Mouse (Mus musculus) limb, embryonic 14.5 days (tissue): ENCODE results near the gene Them7. TPM values are rescaled to one million over a fixed set of nuclear protein-coding genes. Genes with fewer than 3 reads are reported as not detected.

Experiments used
- ATAC-seq: fragments of 200-750 bp; cut with Nextera tagmentation; 2 replicates; pipeline ENCODE4 v1.8.0; 2017; ENCODE audit warnings: low read depth, moderate number of reproducible peaks, moderate TSS enrichment; ENCODE audit not compliant: low FRiP score
- DNase-seq: peaks from one replicate; pipeline ENCODE4 v3.0.0-alpha.2; 2015; ENCODE audit warnings: low spot score
- H3K27ac ChIP-seq: fragments of 300-500 bp; sonication (generic); replicated peaks from 2 replicates; pipeline ENCODE4 v1.5.1; 2014; ENCODE audit warnings: low read depth, mild to moderate bottlenecking, low read length, moderate library complexity, mixed read lengths
- H3K27me3 ChIP-seq: fragments of 300-500 bp; sonication (generic); 2 replicates; pipeline ENCODE4 v1.6.1; 2014; ENCODE audit warnings: low read length, mixed read lengths; ENCODE audit not compliant: control insufficient read depth, insufficient read depth
- H3K36me3 ChIP-seq: fragments of 300-500 bp; sonication (generic); 2 replicates; pipeline ENCODE4 v1.6.1; 2014; ENCODE audit warnings: mild to moderate bottlenecking, low read length, moderate library complexity, mixed read lengths; ENCODE audit not compliant: control insufficient read depth, insufficient read depth
- H3K4me1 ChIP-seq: fragments of 300-500 bp; sonication (generic); 2 replicates; pipeline ENCODE4 v1.6.1; 2014; ENCODE audit warnings: antibody characterized with exemption, low read length, mixed read lengths; ENCODE audit not compliant: control insufficient read depth, insufficient read depth
- H3K4me2 ChIP-seq: fragments of 300-500 bp; sonication (generic); replicated peaks from 2 replicates; pipeline ENCODE4 v1.6.1; 2014; ENCODE audit warnings: low read depth, mild to moderate bottlenecking, low read length, moderate library complexity; ENCODE audit not compliant: severe bottlenecking
- H3K4me3 ChIP-seq: fragments of 300-500 bp; sonication (generic); replicated peaks from 2 replicates; pipeline ENCODE4 v1.5.1; 2014; ENCODE audit warnings: low read length
- H3K9ac ChIP-seq: fragments of 300-500 bp; sonication (generic); 2 replicates; pipeline ENCODE4 v1.6.1; 2014; ENCODE audit warnings: mild to moderate bottlenecking, low read depth, low read length, moderate library complexity; ENCODE audit not compliant: severe bottlenecking
- H3K9me3 ChIP-seq: fragments of 300-500 bp; sonication (generic); 2 replicates; pipeline ENCODE4 v1.6.1; 2016; ENCODE audit warnings: low read length; ENCODE audit not compliant: control insufficient read depth
- POLR2A ChIP-seq: fragments of 200-500 bp; IDR thresholded peaks from 2 replicates; pipeline ENCODE4 v1.8.0; 2012; ENCODE audit warnings: inconsistent platforms, mild to moderate bottlenecking, moderate library complexity, borderline replicate concordance; ENCODE audit not compliant: insufficient read depth, insufficient read length; ENCODE audit errors: extremely low read depth
- WGBS: fragments of 180-500 bp; shearing (Covaris S2); extraction: QIAGEN DNeasy Blood & Tissue Kit; methylation state at CpG from one replicate; pipeline ENCODE4 v1.1.7; 2014; 5-methylcytosine and 5-hydroxymethylcytosine counted together
- polyA plus RNA-seq, 2 experiments: library from polyadenylated mRNA; depleted of rRNA in 1 of 2; stranded (reverse) in 1 of 2; unstranded in 1 of 2; fragments of >200 nt; fragmentation: Nextera tagmentation in 1 of 2; extraction: Ambion mirVana in 1 of 2; gene quantifications; 2 replicates each; pipeline versions ENCODE4 v1.2.1 to v1.2.3; 2012 to 2014

Them7 gene
- polyA plus RNA-seq, 2 experiments, result 0.63 to 0.94 TPM

DNA sequence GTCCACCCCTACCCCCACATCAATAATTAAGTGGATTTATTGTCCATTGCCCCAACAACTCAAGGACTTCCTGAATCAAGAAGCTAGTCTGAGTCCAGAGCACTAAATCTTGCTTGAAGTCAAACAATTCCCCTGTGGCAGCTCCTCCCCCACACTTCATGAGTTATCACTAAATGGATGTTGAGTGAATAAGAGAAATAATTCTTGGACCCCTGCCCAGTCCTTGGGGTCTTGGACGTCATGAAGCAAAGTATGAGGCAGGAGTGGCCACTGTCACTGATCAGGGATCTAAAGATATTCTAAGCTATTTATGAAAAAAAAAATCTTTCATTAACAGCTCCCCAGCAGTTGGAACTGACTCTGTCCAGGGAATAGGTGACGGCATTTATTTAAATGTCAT lies 168.4 kb downstream of the Them7 start:
- Histone ChIP-seq H3K27ac (no peak overlapping the region), H3K4me2 (no peak overlapping the region), H3K36me3 (peaks cover 71% of the 10 kb centered on the region), H3K4me3 (no peak overlapping the region), H3K27me3 (no peaks in the 10 kb centered on the region), H3K9me3 (no peaks in the 10 kb centered on the region), H3K9ac (no peak overlapping the region), H3K4me1 (peaks cover 10% of the 10 kb centered on the region)
- no peak for DNase-seq
- no peak for TF ChIP-seq POLR2A
- 77% methylated on average over 2 of the region's 2 CpGs for WGBS
- no peak for ATAC-seq

DNA sequence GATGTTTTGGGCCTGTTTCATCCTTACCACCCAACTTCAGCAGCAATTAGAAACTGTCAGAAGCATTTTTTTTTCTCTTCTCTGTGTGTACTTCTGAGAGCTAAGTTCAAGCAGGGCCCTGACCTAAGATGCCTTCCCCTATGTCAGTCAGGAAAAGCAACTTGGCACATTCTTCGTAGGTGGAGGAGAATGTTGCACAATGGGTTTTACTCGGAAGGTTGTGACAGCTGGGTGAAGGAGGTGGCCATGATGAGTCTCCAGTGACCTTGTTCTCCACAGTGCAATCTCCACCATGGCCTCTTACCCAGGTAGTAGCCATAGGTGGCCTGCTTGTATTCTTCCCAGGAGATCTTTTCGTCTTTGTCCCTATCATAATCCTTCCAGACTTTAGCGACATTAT lies 170.3 kb downstream of the Them7 start:
- WGBS, result 92% methylated on average over 4 of the region's 4 CpGs
- H3K4me2 ChIP-seq, result no peak overlapping the region
- no peak overlapping the region for H3K4me3 ChIP-seq
- H3K27ac ChIP-seq, result no peak overlapping the region
- ATAC-seq (no peak), DNase-seq (no peak)
- TF ChIP-seq POLR2A, result no peak
- no peaks in the 10 kb centered on the region for H3K9me3 ChIP-seq
- H3K27me3 ChIP-seq, result no peaks in the 10 kb centered on the region
- H3K4me1 ChIP-seq, result peaks cover 17% of the 10 kb centered on the region
- H3K9ac ChIP-seq, result no peak overlapping the region
- H3K36me3 ChIP-seq, result peaks cover 52% of the 10 kb centered on the region

DNA sequence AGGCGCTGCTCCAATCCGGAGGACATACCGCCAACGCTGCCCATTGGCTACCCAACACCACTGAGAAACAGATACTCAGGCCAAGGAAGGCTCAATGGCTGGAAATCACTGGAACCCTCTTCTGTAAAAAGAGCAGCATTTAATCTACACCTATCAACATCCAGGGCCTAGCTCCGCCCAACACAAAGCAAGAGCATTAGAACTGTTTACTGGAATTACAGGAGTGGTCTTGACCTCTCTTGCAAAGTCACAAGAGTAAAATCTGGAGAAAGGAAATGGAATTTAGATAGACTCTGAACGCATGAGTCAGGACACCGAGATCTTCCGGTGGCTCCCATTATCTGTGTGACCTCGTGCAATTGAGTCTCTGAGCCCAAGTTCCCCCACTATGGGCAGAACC lies 171.9 kb downstream of the Them7 start:
- H3K36me3 ChIP-seq, result peaks cover 37% of the 10 kb centered on the region

DNA sequence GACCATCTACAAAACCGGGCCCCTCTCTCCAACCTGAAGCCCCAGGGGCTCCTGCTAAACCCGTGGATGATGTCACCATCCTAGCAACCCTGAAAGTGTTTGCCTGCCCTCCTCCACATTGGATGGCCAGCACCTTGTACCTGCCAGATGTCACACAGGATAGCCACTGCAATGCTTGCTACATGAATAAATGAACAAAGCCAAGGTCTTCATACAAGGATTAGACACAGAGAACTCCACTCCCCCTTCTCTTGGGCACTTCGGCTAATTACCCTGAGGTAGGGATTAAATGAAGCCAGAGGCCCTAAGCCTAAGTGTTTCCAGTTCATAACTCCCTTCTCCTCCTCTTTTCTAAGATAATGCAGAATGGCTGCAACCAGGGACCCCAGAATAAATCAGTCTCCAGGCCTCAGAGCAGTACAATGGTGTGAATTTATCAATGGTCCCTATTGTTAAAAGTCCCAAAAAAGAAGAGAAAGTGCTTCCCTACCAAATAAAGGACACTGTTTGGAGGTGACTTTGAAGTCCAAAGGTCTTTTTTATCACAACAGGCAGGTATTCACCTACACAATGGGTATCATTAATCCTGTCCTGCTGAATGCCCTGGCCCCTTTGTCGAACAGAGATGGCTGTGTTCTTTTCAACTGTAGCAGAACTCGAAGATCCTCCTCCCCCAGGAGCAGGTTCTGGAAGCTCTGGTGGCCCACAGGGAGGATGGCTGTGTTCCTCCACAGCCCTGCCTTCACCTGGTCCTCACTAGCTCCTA lies 173.5 kb downstream of the Them7 start:
- Histone ChIP-seq H3K4me2 (peak overlapping the region; percentile 90), H3K27me3 (no peaks in the 10 kb centered on the region), H3K27ac (peak overlapping the region; percentile 98; the same call in 1 of the 2 replicates), H3K36me3 (peaks cover 22% of the 10 kb centered on the region), H3K9ac (peak overlapping the region; percentile 87), H3K4me3 (peak overlapping the region; percentile 90), H3K9me3 (no peaks in the 10 kb centered on the region), H3K4me1 (peaks cover 17% of the 10 kb centered on the region)
- 36% methylated on average over 5 of the region's 5 CpGs for WGBS
- no peak for TF ChIP-seq POLR2A
- DNase-seq, result no peak
- ATAC-seq, result no peak

More for the DNA sequence above, 171.9 kb downstream of the Them7 start:
- H3K27me3 ChIP-seq, result no peaks in the 10 kb centered on the region
- DNase-seq (no peak), ATAC-seq (no peak)
- no peak overlapping the region for H3K4me3 ChIP-seq
- H3K4me2 ChIP-seq, result no peak overlapping the region
- H3K4me1 ChIP-seq, result peaks cover 17% of the 10 kb centered on the region
- no peaks in the 10 kb centered on the region for H3K9me3 ChIP-seq
- no peak overlapping the region for H3K9ac ChIP-seq
- H3K27ac ChIP-seq, result no peak overlapping the region
- no peak for TF ChIP-seq POLR2A
- WGBS, result 96% methylated on average over 9 of the region's 9 CpGs

DNA sequence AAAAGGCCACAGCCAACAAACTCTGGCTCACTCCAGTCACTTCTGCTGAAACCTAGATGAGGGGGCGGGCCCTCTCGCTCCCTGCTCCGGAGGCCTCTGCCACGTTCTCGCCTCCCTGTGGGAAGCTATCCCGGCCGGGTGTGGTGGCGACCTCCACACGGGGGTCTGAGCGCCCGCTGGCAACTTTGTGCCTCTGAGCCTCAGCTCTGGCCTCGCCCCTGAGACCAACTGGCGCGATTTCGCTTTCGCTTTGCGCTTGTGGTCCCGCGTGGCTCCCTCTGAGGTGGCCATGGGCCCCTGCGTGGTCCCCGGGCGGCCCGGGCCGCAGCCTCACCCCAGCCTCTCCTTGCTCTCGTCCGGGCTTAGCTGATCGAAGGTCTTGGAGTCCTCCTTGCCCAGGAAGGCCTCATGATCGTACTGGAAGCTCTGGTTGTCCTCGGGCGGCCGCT lies 174.5 kb downstream of the Them7 start:
- H3K36me3 ChIP-seq, result peaks cover 11% of the 10 kb centered on the region
- under 1% methylated on average over 31 of the region's 31 CpGs for WGBS
- ATAC-seq, result peak; percentile 31
- peak; percentile 54 for DNase-seq
- TF ChIP-seq POLR2A, result 0 out of 2 replicates have a peak, but pooled peaks have one; percentile 20
- no peaks in the 10 kb centered on the region for H3K9me3 ChIP-seq
- peak overlapping the region; percentile 90 for H3K4me3 ChIP-seq
- H3K27ac ChIP-seq, result peak overlapping the region; percentile 98
- H3K4me1 ChIP-seq, result peaks cover 17% of the 10 kb centered on the region
- peak overlapping the region; percentile 90 for H3K4me2 ChIP-seq
- H3K9ac ChIP-seq, result peak overlapping the region; percentile 87
- H3K27me3 ChIP-seq, result no peaks in the 10 kb centered on the region
